Mouse (Mus musculus): Measurements from ENCODE around the gene Rpusd2.

Gene Rpusd2

GRCm38 (mm10) chr2:119032191-119032590 is 2.4 kb upstream of the Rpusd2 start:
- no peak for DNase-seq

- DNase-seq: no peak
Measured at GRCm38 (mm10) chr2:119035397-119035745, 781 bp downstream of the Rpusd2 start.

GRCm38 (mm10) chr2:119040882-119041281 is 6.3 kb downstream of the Rpusd2 start:
- DNase-seq: no peak

- no peak for DNase-seq
Measured at GRCm38 (mm10) chr2:119045163-119045562, 10.6 kb downstream of the Rpusd2 start.

DNA sequence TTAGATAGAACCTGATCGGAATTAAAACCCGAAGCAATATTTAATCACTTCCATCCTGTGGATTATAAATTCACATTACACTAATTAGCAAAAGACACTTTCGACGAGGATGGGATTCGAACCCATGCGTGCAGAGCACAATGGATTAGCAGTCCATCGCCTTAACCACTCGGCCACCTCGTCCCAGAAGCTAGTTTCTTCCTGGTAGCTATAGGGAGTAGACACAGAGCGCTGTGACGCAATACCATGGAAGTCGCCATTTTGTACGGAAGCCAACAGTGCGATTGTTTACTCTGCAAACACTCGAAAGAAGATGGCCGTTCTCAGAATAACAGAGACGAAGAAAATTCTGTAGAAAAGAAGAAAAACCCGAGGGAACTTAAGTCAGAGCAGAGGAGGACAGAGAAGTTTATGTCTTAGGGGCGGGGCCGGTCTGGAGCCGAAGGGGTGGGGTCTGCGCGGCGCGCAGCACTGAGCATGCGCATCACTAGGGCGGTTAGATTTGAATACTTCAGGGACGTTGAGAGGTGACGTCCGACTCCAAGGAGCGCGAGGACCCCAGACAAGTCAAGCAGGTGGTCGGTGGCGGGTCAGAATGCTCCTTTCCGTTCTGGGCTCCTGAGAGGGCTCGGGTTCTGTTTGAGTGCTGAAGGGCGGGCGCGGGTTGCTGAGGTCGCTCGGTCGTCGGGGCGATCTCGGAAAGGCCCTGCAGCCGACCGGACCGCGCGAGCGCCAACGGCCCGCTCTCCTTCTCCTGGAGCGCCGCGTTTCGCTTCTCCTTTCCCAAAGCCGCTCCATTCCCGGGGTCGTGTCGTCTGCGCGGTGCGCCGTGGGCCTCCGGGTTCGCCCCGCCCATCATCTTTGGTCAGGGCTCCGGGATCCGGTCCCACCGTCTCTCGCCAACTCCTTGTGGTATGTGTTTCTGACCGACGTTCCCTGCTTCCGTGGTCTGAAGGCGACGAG is 12.3 kb downstream of the Rpusd2 start, which contains the start of gene Knl1:
Knl1 (plus strand) TSS at position 471 of the 963 bp plus-strand sequence.
- peak; percentile 93 to 96 for DNase-seq

- DNase-seq: no peak
Measured at GRCm38 (mm10) chr2:119047849-119048248, 13.3 kb downstream of the Rpusd2 start.

GRCm38 (mm10) chr2:119050132-119050650 is 15.6 kb downstream of the Rpusd2 start:
- DNase-seq: no peak

- DNase-seq: no peak
Measured at GRCm38 (mm10) chr2:119060139-119060538, 25.5 kb downstream of the Rpusd2 start.

DNA sequence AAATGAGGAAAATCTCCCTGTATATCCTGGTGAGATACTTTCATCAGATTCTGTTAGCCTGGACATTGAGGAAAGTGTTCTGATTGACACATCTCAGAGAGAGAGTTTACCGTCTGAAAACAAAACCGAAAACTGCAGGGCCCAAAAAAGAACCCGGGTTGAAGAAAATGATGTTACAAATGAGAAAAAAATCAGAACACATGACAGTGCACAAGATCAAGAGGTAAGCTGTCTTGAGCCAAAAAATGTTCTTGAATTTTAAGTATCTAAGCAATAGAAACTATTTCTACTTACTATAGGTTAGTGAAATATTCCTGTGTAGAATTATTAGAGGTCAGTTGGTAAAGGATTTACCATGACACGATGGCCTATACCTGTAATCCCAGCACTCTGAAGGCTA is 37.8 kb downstream of the Rpusd2 start:
- DNase-seq: no peak

DNA sequence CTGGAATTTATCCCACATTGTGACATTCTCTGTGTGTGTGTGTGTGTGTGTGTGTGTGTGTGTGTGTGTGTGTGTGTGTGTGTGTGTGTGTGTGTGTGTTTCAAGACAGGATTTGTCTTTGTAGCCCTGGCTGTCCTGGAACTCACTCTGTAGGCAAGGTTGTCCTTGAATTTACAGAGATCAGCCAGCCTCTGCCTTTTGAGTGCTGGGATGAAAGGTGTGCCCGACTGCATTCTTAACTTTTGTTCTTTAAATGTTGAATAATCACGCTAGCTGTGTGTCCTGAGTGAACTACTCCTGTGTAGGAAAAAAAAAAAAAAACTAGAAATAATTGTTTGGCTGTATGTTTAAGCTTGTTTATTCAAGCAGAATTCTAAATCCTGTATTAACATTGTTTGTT is 51.6 kb downstream of the Rpusd2 start:
- no peak for DNase-seq
